Mouse (Mus musculus) cerebellum, adult 2 months (tissue): Measurements from ENCODE around the gene Apol6.

Source experiments
- CTCF ChIP-seq: fragments of 200-500 bp; IDR thresholded peaks from 2 replicates; pipeline ENCODE4 v1.5.1; 2011; ENCODE audit warnings: low read depth, mild to moderate bottlenecking, control low read depth, low read length, moderate library complexity, borderline replicate concordance; ENCODE audit not compliant: insufficient read depth
- POLR2A ChIP-seq: fragments of 200-500 bp; IDR thresholded peaks from 2 replicates; pipeline ENCODE4 v1.6.1; 2011; ENCODE audit warnings: low read length, control low read depth, borderline replicate concordance; ENCODE audit not compliant: insufficient read depth

DNA sequence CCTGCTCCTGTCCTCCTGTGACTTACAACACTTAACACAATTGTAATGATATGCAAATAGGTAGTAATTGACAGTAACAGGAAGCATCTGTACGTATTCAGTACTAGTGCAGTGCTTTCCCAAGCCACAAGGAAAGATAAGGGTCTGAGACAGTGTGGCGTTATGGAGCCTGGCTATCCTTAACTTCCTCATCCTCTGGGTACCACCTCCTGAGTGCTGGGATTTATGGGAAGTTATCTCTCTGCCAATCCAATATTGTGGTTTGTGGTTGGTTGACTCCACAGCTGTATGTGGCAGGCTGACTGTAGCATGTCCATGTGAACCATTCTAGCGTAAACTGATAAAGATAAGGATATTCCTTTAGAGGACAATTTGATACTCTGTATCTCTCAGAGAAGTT lies 3.7 kb upstream of the Apol6 start:
- TF ChIP-seq CTCF (no peak), POLR2A (no peak)
